Mouse (Mus musculus): Measurements from ENCODE around the gene Sccpdh.
A peak's percentile ranks its signal among the peaks of the same experiment; 100 is the strongest.
"Not testable (repeated sequence)": the region's sequence is repeated elsewhere in the genome, so short reads cannot be mapped to it uniquely, and the experiment has no call there.

Gene Sccpdh

GRCm38 (mm10) chr1:179668013-179668805, at the start of gene Sccpdh:
Gene Sccpdh (plus strand): TSS chr1:179668210.
- peak; percentile 80 for DNase-seq (ENCODE audit: low read depth, low spot score)

- DNase-seq (ENCODE audit: low read depth, low spot score) = no peak
These were observed 45.3 kb upstream of the Sccpdh start for GRCm38 (mm10) chr1:179622665-179623064.

- DNase-seq (ENCODE audit: low read depth, low spot score) = peak; percentile 16
These were observed 44.4 kb upstream of the Sccpdh start for GRCm38 (mm10) chr1:179623657-179624056.

GRCm38 (mm10) chr1:179624354-179624753, 43.7 kb upstream of the Sccpdh start:
- peak; percentile 30 for DNase-seq (ENCODE audit: low read depth, low spot score)

- DNase-seq (ENCODE audit: low read depth, low spot score) = no peak
These were observed 40.2 kb upstream of the Sccpdh start for GRCm38 (mm10) chr1:179627855-179628254.

- no peak for DNase-seq (ENCODE audit: low read depth, low spot score)
These were observed 39.4 kb upstream of the Sccpdh start for GRCm38 (mm10) chr1:179628438-179629106.

GRCm38 (mm10) chr1:179629276-179629675, 38.7 kb upstream of the Sccpdh start:
- DNase-seq (ENCODE audit: low read depth, low spot score) = no peak

- no peak for DNase-seq (ENCODE audit: low read depth, low spot score)
These were observed 35.1 kb upstream of the Sccpdh start for GRCm38 (mm10) chr1:179632746-179633413.

GRCm38 (mm10) chr1:179633414-179633752, 34.6 kb upstream of the Sccpdh start:
- DNase-seq (ENCODE audit: low read depth, low spot score) = peak; percentile 27

- no peak for DNase-seq (ENCODE audit: low read depth, low spot score)
These were observed 33.9 kb upstream of the Sccpdh start for GRCm38 (mm10) chr1:179634159-179634558.

GRCm38 (mm10) chr1:179642726-179643125, 25.3 kb upstream of the Sccpdh start:
- DNase-seq (ENCODE audit: low read depth, low spot score) = no peak

- no peak for DNase-seq (ENCODE audit: low read depth, low spot score)
These were observed 23.9 kb upstream of the Sccpdh start for GRCm38 (mm10) chr1:179644151-179644550.

- DNase-seq (ENCODE audit: low read depth, low spot score) = peak; percentile 70
These were observed 22.7 kb upstream of the Sccpdh start for GRCm38 (mm10) chr1:179645101-179645979.

GRCm38 (mm10) chr1:179645980-179646268, 22.1 kb upstream of the Sccpdh start:
- no peak for DNase-seq (ENCODE audit: low read depth, low spot score)

- not testable (repeated sequence) for DNase-seq (ENCODE audit: low read depth, low spot score)
These were observed 19.3 kb upstream of the Sccpdh start for GRCm38 (mm10) chr1:179648678-179649077.

GRCm38 (mm10) chr1:179649324-179649723, 18.7 kb upstream of the Sccpdh start:
- DNase-seq (ENCODE audit: low read depth, low spot score) = no peak

GRCm38 (mm10) chr1:179650284-179650683, 17.7 kb upstream of the Sccpdh start:
- no peak for DNase-seq (ENCODE audit: low read depth, low spot score)

GRCm38 (mm10) chr1:179651224-179651623, 16.8 kb upstream of the Sccpdh start:
- no peak for DNase-seq (ENCODE audit: low read depth, low spot score)

GRCm38 (mm10) chr1:179663065-179663464, 4.9 kb upstream of the Sccpdh start:
- DNase-seq (ENCODE audit: low read depth, low spot score) = no peak

GRCm38 (mm10) chr1:179664309-179664930, 3.6 kb upstream of the Sccpdh start:
- no peak for DNase-seq (ENCODE audit: low read depth, low spot score)

GRCm38 (mm10) chr1:179666971-179667370, 1.0 kb upstream of the Sccpdh start:
- no peak for DNase-seq (ENCODE audit: low read depth, low spot score)

Data from retina, postnatal 7 days (tissue).